Mouse (Mus musculus) erythroblast, embryonic 14.5 days (primary cell): ENCODE measurements around the gene Dnali1. TPM values are rescaled to one million over a fixed set of nuclear protein-coding genes. Genes with fewer than 3 reads are reported as not detected.

Experiments used
- H3K27me3 ChIP-seq: 2 replicates; pipeline ENCODE4 v1.6.1; 2012; ENCODE audit warnings: inconsistent platforms; ENCODE audit not compliant: control insufficient read depth
- H3K36me3 ChIP-seq: 2 replicates; pipeline ENCODE4 v1.6.1; 2012; ENCODE audit warnings: mild to moderate bottlenecking, inconsistent platforms; ENCODE audit not compliant: control insufficient read depth
- H3K4me1 ChIP-seq: 2 replicates; pipeline ENCODE4 v1.6.1; 2012; ENCODE audit warnings: inconsistent platforms; ENCODE audit not compliant: control insufficient read depth
- H3K4me3 ChIP-seq: replicated peaks from 2 replicates; pipeline ENCODE3; 2012; ENCODE audit warnings: moderate library complexity, mild to moderate bottlenecking, inconsistent platforms
- H3K9me3 ChIP-seq: 2 replicates; pipeline ENCODE4 v1.6.1; 2012; ENCODE audit warnings: low read length, inconsistent platforms, mixed read lengths; ENCODE audit not compliant: control insufficient read depth
- GATA1 ChIP-seq: IDR thresholded peaks from 2 replicates; pipeline ENCODE4 v1.6.1; 2012; ENCODE audit warnings: low read length, inconsistent platforms, mixed read lengths
- TAL1 ChIP-seq: IDR thresholded peaks from 3 replicates; pipeline ENCODE4 v1.6.1; 2012; ENCODE audit warnings: low read length, inconsistent platforms, mixed read lengths
- polyA plus RNA-seq: library from polyadenylated mRNA; stranded (reverse); fragments of >175 nt; gene quantifications from 2 replicates; pipeline ENCODE4 v1.2.3, GENCODE M21; 2012

Gene Dnali1
- polyA plus RNA-seq: not detected in 2 replicates

- peaks cover 18% of the 10 kb centered on the region for H3K27me3 ChIP-seq
- H3K36me3 ChIP-seq: peaks cover 32% of the 10 kb centered on the region
- TF ChIP-seq TAL1 (no peak), GATA1 (no peak)
- peak within 1 kb of the TSS; percentile 97 for H3K4me3 ChIP-seq
- peaks cover 30% of the 10 kb centered on the region for H3K4me1 ChIP-seq
- H3K9me3 ChIP-seq: no peaks in the 10 kb centered on the region
These were observed at the start of gene Dnali1 for GRCm38 (mm10) chr4:125065517-125066307. Gene Dnali1, minus strand, starts transcription at chr4:125065703.

GRCm38 (mm10) chr4:125115081-125115480 lies 49.6 kb upstream of the Dnali1 start:
- H3K4me1 ChIP-seq: peaks cover 11% of the 10 kb centered on the region
- no peaks in the 10 kb centered on the region for H3K9me3 ChIP-seq
- peaks cover 30% of the 10 kb centered on the region for H3K36me3 ChIP-seq
- H3K27me3 ChIP-seq: no peaks in the 10 kb centered on the region
- no peak for TF ChIP-seq GATA1
- TF ChIP-seq TAL1: no peak
- no peak overlapping the region for H3K4me3 ChIP-seq

- Histone ChIP-seq H3K4me3 (no peak overlapping the region), H3K4me1 (peaks cover 11% of the 10 kb centered on the region), H3K36me3 (peaks cover 31% of the 10 kb centered on the region)
These were observed 49.1 kb upstream of the Dnali1 start for GRCm38 (mm10) chr4:125114638-125115037.

GRCm38 (mm10) chr4:125105354-125105753 lies 39.9 kb upstream of the Dnali1 start:
- TF ChIP-seq GATA1 (no peak), TAL1 (no peak)
- Histone ChIP-seq H3K27me3 (no peaks in the 10 kb centered on the region), H3K36me3 (peaks cover 77% of the 10 kb centered on the region), H3K4me1 (no peaks in the 10 kb centered on the region), H3K9me3 (no peaks in the 10 kb centered on the region), H3K4me3 (no peak overlapping the region)

More at GRCm38 (mm10) chr4:125114638-125115037, 49.1 kb upstream of the Dnali1 start:
- TF ChIP-seq GATA1 (no peak), TAL1 (no peak)
- Histone ChIP-seq H3K9me3 (no peaks in the 10 kb centered on the region), H3K27me3 (no peaks in the 10 kb centered on the region)

GRCm38 (mm10) chr4:125101334-125101733 lies 35.8 kb upstream of the Dnali1 start:
- no peak for TF ChIP-seq GATA1
- no peaks in the 10 kb centered on the region for H3K27me3 ChIP-seq
- H3K4me1 ChIP-seq: no peaks in the 10 kb centered on the region
- H3K9me3 ChIP-seq: no peaks in the 10 kb centered on the region
- H3K36me3 ChIP-seq: peaks cover 68% of the 10 kb centered on the region
- H3K4me3 ChIP-seq: no peak overlapping the region

- no peak for TF ChIP-seq TAL1
- no peak for TF ChIP-seq GATA1
- Histone ChIP-seq H3K4me1 (no peaks in the 10 kb centered on the region), H3K4me3 (no peak overlapping the region), H3K27me3 (no peaks in the 10 kb centered on the region), H3K36me3 (peaks cover 65% of the 10 kb centered on the region), H3K9me3 (no peaks in the 10 kb centered on the region)
These were observed 34.0 kb upstream of the Dnali1 start for GRCm38 (mm10) chr4:125099458-125099857.

- H3K9me3 ChIP-seq: no peaks in the 10 kb centered on the region
- H3K4me3 ChIP-seq: no peak overlapping the region
- TF ChIP-seq GATA1 (no peak), TAL1 (no peak)
- no peaks in the 10 kb centered on the region for H3K4me1 ChIP-seq
- H3K36me3 ChIP-seq: peaks cover 56% of the 10 kb centered on the region
- no peaks in the 10 kb centered on the region for H3K27me3 ChIP-seq
These were observed 31.9 kb upstream of the Dnali1 start for GRCm38 (mm10) chr4:125097412-125097811.

GRCm38 (mm10) chr4:125096066-125096465 lies 30.6 kb upstream of the Dnali1 start:
- peaks cover 4% of the 10 kb centered on the region for H3K9me3 ChIP-seq
- H3K27me3 ChIP-seq: no peaks in the 10 kb centered on the region
- no peak overlapping the region for H3K4me3 ChIP-seq
- peaks cover 59% of the 10 kb centered on the region for H3K36me3 ChIP-seq
- H3K4me1 ChIP-seq: no peaks in the 10 kb centered on the region
- TF ChIP-seq TAL1 (no peak), GATA1 (no peak)

GRCm38 (mm10) chr4:125093031-125093430 lies 27.5 kb upstream of the Dnali1 start:
- H3K4me1 ChIP-seq: no peaks in the 10 kb centered on the region
- peaks cover 5% of the 10 kb centered on the region for H3K9me3 ChIP-seq
- no peak overlapping the region for H3K4me3 ChIP-seq
- no peaks in the 10 kb centered on the region for H3K27me3 ChIP-seq
- TF ChIP-seq TAL1 (no peak), GATA1 (no peak)
- peaks cover 74% of the 10 kb centered on the region for H3K36me3 ChIP-seq
